Mouse (Mus musculus): ENCODE data around the gene Tpbgl.

Tpbgl gene

DNA sequence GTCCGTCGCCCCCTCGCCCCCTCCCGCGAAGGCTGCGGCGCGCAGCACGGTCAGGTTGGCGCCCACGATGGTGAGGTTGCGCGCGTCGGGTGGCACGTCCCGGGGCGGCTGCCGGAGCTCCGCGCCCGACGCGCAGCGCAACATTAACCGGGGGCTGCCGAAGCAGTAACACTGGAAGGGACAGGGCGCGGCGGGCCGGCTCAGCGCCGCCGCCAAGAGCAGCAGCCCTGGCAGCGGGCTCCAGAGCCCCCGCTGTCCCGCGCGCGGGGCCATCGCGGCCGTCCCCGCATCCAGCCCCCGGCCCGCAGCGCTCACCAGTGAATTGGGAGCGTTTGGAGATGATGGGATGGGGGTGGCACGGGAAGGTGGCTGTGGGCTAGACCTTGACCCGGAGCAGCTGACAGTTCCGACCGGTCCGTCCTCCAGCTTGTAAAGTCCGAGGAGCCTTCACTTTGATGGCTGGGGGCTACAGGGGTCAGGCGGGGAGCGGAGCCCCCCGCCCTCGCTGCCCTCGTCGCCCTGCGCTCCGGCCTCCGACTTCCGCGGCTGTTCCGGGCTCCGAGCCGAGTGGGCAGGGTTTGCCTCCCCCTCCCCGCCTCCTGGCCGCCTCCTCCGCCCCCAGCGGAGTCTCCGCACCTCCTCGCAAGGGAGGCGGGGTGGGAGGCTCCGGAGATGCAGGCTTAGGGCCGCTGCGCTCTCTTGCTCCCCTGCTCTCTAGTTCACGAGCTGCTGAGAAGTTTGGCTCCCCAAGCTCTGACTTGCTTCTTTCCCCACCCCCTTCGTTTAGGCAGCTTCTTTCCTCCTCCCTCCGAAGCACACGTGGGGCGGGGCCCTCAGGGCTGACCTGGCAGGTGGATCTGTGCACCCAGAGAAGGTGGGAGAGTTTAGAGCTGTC, at the start of gene Tpbgl:
Gene Tpbgl (minus strand): TSS at position 728 of the 895 bp plus-strand sequence.
- DNase-seq (ENCODE audit: low spot score in 2 of 2), result no peak

DNA sequence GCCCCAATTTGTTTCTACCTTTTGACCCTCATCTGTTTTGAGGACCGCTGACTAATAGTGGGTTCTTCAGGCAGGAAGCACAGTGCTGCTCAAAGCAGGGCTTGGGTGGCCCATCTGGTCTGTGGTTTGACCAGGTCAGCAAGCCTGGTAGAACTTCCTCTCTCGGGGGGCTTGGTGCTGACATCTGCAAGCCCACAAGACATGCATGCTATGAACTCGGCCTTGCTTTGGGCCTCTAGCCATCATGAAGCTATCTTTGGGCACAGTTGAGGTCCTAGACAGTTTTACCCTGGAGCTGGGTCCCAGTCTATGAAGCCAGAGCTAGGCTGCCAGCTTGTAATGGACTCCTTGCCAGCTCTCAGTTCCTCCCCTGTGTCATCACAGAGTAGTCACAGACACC, 48.0 kb upstream of the Tpbgl start:
- no peak for DNase-seq (ENCODE audit: low spot score in 2 of 2)

DNA sequence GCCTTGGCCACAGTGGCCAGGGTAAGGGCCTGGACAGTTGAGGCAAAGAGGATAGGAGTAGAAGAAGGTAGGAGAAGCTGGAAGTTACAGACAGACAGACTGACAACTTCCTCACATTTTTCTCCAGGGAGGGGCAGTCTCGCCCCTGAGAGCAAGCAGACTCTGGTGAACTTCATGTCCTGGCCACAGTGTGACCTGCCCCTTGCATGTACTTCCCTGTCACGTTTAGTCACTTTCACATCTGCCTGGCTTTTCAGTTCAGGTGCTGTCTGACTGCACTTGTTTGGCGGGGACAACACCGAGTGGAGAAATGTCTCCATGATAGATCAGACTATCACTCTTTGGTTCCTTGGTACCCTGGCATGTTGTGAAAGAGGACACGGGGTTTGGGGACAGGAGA, 47.3 kb upstream of the Tpbgl start:
- DNase-seq (ENCODE audit: low spot score in 2 of 2), result no peak

DNA sequence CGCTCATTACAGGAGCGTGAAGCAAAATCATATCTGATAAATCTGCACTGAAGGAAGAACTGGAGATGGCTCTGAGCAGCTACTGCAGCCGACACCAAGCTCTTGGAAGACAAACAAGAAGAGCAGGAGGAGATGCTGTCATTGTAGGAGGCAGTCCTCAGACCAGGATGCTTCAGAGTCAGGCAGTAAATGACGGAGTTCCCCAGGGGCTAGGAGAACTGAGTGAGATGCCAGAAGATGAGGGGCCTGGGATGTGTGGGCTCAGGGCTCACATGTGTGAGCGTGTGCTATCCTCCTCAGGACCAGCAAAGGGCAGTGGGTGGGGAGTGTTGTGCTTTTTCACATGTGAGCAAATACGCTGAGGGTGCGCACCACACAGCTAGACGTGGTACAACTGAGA, 46.3 kb upstream of the Tpbgl start:
- no peak for DNase-seq (ENCODE audit: low spot score in 2 of 2)

DNA sequence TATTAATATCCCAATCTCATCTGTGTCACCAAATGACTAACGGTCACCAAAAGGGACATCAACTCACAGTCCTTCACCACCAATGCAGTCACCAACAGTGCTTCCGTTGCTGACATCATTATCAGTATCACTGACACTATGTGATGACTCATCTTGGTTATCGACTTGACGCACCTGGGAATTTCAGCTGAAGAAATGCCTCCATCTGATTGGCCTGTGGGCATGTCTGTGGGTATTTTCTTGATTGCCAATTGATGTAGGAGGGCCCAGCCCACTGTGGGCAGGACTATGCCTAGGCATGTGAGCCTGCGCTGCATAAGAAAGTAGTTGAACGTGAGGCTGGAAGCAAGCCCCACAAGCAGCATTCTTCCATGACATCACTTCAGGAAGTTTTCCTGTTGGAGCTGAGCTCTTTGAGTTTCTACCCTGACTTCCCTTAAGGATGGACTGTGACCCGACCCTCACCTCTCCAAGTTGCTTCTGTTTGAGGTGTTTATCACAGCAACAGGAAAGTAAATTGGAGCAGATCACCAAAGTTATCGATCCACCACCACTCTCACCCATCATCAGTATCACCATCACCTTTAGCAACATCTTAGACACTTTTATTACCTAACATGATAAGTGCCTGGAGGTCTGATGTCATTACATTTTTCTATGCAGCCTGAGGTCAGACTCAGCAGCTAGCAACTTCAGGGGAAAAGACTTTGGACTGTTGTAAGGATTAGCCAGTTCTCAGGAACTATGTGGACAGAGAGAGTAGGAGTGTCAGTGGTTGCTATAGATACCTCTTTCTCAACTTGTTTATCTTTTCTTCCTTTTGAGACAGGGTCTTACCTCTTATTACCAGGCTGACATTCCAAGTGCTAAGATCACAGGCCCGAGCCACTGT, 44.9 kb upstream of the Tpbgl start:
- DNase-seq (ENCODE audit: low spot score in 2 of 2), result no peak

DNA sequence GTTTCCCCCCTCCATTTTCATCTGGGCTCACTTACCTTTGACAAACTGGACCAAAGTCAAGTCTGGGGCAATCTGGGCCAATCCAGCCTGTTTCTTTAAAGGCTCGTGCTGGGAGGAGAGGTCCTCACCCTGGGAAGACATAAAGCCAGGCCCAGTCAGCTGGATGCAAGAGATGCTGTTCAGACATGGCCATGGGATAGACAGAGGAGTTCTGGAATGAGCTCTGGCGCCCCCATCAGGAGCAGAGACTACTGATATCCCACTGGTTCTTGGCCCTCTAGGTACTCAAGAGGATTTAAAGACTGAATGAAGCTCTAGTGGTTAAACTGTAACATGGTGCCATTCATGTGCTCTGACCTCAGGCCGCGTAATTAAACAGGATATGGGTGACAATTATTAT, 44.0 kb upstream of the Tpbgl start:
- no peak for DNase-seq (ENCODE audit: low spot score in 2 of 2)

DNA sequence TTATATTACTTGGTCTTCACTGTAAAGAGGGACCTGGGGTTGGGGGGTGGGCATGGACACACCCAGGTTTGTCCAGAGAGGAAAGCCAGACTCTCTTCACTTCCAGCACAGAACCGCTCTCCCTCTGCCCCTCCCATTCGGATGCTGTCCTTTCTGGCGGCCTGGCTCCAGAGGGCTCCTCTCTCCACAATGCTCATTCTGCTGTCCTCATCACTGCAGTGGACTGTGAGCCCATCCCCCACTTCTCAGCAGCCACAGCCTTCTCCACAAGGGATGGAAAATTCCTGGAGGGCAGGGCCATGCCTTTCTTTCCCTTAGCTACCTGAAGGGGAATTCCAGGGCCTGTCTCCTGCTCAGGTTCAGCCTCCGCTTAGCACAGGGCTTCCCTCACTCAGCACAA, 41.9 kb upstream of the Tpbgl start:
- DNase-seq (ENCODE audit: low spot score in 2 of 2), result no peak

DNA sequence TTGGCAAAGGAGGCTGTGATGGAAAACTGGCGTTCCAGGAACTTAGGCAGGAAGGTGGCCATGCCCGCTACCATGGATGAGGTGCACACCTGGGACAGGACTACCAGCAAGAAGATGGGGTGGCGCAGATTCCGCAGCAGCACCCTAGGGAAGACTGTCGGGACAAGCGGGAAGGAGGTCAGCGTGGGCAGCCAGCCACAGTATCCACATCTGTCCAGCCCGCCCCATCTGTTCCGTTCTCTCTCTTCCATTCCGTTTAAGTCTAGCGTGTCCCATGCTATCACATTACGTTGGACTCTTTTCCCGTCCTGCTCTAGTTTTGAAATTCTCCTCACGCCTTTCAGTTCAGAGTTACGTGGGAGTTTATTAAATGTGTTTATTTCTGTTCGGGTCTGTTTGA, 40.2 kb upstream of the Tpbgl start:
- DNase-seq (ENCODE audit: low spot score in 2 of 2), result no peak

DNA sequence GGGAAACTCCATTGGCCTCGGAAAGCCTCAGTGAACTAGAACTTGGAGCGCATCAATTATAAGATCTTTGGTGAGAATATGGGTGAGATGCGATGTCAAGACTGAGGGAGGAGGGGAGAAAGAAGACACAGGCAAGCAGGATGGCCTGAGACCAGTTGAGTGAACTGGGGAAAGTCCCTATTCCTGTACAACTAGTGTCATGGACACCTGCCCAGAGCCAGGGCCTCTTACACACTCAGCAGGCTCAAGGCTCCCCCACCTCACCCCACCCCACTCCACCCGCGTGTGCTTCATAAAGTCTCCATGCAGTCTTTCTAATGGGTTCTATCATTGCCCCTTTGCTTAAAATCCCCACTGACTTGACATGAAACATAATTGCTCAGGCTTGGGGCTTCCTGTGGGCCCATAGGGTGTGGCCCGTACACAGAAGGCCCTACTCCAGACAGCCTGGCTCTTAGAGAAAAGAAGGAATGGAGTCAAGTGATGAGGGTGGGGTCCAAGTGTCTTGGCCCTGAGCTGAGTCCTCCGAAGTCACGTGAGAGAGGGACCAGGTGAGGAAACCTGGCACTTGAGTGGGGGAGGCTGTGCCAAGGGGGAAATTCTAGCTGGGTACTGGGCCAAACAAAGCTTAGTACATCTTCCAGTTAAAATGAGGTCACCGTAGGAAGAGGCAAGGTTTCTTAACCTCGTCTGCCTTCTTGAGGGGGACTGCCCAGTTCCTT, 39.0 kb upstream of the Tpbgl start:
- DNase-seq (ENCODE audit: low spot score in 2 of 2), result no peak

DNA sequence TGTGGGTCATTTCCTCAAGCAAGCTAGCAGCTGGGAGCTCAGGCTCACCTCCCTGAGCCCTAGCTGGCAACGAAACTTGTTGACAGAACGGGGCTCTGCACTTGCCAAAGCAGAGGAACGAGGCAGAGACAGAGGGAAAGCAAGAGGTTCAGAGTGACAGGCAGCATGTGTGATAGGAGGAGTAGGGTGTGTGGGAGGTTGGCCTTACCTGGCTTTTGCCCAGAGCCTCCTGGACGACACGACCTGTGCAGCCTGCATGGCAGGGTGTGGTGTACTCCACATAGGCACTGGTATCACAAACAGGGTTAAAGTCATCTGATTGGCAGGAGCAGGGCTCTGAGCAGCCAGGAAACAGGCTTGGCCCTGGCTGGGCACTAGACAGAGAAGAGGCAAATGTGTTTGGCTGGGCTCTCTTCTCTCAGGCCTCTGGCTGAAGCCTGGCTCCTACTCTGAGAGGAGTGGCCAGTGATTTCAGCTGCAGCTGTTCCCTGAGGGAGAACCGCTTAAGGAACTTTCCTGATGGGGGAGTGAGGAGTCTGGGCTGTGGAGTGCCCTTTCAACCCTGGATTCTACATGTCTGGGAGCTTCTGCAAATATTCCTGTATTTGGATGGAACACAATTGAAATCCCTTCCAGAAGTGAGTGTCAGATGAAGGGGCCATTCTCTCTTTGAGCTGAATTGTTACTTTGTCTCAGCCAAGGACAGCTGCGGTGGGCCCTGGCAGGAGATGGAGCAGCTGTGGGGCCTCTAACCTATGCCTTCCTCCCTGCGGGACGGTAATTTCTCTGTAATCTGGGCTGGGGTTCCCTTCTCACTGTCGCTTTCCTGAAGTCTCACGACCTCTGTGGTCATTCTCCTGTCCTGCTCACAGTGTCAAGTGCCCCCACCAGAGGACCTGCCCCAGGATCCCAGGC, 37.9 kb upstream of the Tpbgl start:
- no peak for DNase-seq (ENCODE audit: low spot score in 2 of 2)

DNA sequence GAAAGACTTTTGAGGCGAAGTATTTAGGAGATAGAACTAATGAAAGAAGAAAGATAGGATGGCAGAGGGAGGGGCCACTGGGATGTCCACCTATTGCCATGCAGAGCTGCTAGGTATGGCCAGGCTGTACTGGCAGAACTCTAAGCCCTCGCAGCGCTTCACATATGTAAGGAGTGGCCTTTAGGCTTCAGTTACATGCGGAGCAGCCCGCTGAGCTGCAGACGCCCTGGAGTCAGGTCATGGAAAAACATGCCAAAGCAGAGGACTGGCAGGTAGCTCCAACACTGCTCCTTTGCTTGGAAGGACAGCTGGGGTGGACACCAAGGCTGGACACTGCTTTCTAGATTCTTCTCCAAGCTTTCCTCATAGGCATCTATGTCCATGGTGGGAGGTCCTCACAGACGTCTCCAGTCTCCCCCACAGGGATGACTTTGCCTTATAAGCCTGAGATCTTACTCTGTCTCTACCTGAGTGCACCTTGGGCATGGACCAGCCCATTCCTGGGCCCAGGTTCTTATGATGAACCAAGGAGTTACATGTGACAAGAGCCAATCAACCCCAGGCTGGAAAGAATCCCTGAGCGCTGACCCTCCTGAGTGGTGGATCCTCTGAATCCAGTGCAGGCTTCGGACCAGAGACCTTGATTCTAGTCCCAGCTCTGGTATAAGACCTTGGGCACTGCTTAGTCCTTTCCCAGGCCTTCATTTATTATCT, 36.8 kb upstream of the Tpbgl start:
- no peak for DNase-seq (ENCODE audit: low spot score in 2 of 2)

DNA sequence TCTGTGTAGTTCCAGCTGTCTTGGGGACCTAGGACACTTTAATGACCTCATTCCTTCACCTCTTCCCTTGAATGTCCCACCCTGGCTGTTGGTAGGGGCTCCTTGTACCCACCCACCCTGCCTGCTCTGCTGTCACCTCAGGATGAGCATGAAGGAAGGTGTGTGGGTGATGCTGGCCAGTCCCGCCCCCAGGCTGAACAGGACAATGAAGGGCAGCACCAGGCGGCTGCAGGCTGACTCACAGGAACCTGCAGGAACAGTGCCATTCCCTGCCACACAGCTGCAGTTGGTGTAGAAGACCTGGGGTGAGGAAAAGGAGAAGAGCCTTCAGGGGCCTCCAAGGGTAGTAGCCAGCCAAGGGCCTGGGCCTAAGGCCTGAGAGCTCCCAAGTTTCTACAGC, 35.4 kb upstream of the Tpbgl start:
- DNase-seq (ENCODE audit: low spot score in 2 of 2), result no peak

DNA sequence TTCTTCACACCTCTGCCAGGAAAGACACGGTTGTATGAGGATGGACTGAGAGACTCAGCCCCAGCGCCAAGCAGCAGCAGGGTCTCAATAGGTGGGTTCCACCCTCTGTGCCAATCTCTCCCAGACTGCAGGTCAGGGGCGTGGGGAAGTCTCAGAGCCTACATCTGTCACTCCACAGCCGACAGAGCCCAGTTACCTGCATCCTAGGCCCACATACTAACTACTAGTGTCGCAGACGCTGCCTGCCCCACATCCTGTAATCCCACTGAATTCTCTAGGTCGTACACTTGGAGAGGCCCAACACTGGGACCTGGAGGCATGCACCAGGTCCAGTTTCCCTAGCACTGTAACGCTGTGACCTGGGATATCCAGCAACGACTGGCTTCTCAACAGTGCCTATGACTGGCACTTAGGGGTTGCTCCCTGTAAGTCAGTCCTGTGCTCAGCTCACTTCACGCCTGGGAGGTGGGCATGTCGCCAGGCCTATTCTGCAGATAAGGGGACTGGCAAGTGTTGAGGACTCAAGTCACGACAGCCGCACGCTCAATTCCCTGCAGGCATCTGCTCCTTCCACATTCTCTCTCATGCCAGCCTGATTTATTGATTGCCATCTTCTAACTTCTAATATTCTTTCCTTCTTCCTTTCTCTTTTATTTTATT, 34.8 kb upstream of the Tpbgl start:
- no peak for DNase-seq (ENCODE audit: low spot score in 2 of 2)

DNA sequence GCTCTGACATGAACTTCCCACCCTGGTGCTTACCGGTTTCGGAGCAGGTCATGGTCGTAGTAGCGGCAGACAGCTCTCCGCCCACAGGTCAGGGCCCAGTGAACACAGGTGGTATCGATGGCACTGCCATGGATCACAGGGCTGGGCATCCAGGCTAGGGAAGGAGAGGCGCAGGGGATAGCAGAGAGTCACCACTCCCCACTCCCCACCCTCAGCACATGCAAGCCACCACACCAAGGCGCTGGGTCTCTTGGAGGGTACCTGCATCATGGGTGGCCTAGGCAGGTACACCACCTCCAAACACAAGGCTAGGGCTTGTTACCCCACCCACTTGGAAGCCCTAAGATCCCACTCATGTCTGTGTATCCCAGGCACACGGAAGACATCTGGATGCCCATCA, 34.2 kb upstream of the Tpbgl start:
- DNase-seq (ENCODE audit: low spot score in 2 of 2), result no peak

DNA sequence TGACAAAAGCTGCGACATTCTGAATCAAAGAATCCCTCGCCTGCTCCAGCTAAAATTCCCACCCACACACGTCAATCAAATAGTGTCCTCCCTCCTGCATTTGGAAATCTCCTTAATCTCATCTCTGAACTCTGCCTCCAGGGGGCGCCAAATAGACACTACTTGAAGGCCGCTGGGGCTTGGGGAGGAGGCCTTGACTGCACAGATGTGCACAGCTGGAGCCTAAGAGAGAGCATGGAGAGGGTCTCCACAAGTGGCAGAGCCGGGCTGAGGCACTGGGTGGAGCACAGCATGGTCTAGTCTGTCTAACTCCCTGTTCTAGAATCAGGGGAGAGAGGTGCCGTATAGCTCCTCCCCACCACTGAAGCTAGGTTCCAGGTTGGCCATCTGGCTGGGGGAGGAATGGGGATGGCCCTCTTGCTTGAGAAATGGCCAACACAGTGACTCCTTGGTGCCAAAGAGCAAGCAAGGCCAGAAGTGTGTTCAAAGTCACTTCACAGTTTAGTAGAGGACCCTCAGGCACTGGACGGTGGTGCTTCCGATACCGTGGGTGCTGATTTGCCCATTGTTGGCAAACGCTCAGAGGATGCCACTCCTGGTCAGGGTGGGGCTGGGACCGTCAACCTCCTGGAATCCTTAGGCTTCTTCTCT, 32.6 kb upstream of the Tpbgl start:
- peak; percentile 68 to 79 for DNase-seq (ENCODE audit: low spot score in 2 of 2)

DNA sequence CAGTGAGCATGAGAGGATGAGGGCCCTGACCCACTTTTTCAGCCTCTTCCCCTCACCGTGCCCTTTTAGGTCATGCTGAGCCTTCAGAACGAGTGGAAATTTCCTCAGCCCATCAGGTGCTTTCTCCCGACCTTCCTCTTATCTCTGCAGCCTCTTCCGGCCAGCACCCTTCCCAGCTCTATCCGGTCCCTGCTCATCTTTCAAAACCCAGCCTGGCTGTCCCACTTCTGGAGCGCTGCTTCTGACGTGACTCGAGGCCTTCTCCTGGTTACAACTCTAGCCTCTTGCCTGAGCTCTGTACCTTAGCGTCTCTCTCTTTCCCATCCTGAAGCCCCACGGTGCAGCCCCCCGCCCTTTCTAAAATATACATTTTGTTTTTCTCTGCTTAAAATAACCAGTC, 27.3 kb upstream of the Tpbgl start:
- no peak for DNase-seq (ENCODE audit: low spot score in 2 of 2)

DNA sequence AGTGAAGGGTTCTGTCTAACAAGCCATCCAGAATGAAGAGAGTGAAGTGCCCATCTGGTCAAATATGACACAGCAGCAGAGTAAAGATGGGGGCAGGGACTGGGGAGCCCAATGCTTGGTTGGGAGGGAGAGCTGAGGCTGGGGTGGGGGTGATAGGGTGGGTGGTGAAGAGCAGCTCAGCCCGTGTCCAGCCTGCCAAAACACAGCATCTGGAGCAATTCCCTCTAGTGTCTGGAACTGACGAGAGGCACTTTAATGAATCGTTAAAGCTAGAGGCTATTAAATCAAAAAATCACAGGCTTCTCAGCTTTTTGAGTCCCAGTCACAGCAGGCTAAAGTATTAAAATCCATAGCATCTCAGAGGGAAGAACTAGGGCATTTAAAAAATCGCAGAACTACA, 22.7 kb upstream of the Tpbgl start:
- no peak for DNase-seq (ENCODE audit: low spot score in 2 of 2)

DNA sequence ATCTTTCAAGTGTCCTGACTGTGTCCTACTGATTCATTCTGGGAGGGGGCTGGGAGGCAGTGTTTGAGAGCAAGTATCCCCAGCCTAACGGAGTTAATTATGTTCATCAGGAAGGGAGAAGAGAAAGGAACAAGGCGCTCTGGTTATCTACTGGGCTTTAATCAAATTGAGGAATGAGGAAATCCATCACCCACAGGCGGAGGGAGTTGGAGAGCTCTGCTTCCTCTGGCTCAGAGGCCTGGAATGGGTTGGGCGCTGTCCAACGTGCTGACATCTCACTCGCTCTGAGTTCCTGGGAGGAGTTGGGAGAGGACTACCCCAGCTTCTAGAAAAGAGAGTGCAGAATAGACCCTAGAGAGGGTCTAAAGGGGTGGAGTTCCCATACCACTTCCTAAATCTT, 21.7 kb upstream of the Tpbgl start:
- DNase-seq (ENCODE audit: low spot score in 2 of 2), result no peak

DNA sequence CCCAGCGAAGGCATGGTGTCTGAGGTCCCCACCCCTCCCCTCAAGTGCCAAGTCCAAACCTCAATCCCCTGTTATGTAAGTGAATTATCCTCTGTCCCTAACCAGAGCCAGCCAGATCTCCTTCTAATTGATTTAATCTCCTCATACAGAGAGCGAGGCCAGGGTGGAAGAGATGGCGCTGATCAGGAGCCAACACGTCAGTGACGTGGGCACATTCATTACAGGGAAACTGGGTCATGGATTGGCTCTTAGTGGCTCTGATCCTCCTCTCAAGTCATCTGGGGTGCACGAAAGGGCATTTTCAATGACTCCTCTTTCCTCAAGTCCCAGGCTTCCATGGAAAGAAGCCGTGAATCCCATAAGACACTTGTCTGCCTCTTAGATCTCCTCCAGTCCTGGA, 17.8 kb upstream of the Tpbgl start:
- no peak for DNase-seq (ENCODE audit: low spot score in 2 of 2)
